Mouse (Mus musculus) gonadal fat pad, adult 2 months (tissue): ENCODE data around the gene Brd3. TPM values are rescaled to one million over a fixed set of nuclear protein-coding genes. Genes with fewer than 3 reads are reported as not detected.

Source experiments
- DNase-seq: peaks from one replicate; pipeline ENCODE4 v3.0.0-alpha.2; 2012; ENCODE audit warnings: low read depth
- polyA plus RNA-seq: library from polyadenylated mRNA; depleted of rRNA; stranded (reverse); fragments of >200 nt; gene quantifications from 2 replicates; pipeline ENCODE4 v1.2.3, GENCODE M21; 2012; rRNA removed

The Brd3 gene
- polyA plus RNA-seq, 1 experiment, result 20.0 TPM

DNA sequence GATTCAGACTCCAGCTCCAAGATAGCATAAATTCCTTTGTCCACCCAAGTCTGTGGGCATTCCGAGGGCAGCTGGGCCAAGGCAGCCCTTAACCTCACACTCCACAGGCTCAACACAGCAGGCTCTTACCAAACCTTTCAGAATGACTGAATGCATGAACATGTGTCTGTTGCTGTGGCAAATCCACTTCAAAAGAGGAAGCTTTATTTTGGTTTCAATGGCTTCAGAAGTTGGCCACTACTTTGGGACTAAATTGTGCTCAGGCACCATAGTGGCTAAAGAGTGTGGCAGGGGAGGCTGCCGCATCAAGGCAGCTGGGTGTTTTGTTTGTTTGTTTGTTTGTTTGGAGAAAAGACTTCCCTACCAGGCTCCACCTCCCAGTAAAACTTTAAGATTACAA is 107.4 kb downstream of the Brd3 start:
- no peak for DNase-seq

DNA sequence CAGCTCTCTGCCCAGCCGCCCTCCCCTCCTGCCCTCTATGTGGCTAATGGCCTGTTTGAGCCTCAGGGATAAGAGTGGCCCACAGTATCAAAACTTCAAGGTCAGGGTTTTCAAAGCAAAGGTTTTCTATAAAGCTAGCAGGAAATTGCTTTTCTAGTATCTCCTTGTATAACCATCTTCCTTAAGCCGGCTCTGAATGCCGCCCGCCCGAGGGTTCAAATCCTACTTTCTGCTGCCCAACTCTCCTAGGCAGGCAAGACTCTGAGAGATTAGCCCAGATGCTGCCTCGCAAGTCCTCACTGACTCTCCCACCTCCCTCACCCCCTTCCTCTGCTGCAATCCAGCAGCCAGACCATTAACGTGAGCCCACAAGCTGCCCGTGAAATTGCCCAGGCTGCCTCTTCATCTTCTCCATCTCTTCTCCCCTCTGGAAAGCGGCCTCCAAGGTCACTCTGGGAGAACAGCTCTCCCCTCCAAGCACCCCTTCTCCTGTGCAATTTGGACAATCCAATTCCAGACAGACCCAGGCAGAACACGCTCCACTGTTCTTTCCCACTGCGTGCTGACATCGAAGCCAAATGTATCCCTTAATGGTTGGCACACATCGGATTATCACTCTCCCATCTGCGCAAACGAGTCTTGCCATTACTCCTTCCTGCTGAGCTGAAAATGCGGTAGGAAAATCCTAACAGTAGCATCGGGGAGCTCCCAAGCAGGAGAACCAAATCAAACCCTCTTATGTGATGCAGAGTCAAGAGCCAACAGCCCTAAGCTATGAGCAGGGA is 110.6 kb downstream of the Brd3 start:
- no peak for DNase-seq

Other genes with a start within 250 kb of the Brd3 start
- gene Vav2, start 80.6 kb downstream of the Brd3 start, polyA plus RNA-seq, result 32.0 and 37.5 TPM in 2 replicates
- gene Brd3os, start 65.3 kb downstream of the Brd3 start, polyA plus RNA-seq, result 12.4 and 15.2 TPM in 2 replicates
- gene Wdr5, start 7.5 kb upstream of the Brd3 start, polyA plus RNA-seq, result 22.5 and 23.1 TPM in 2 replicates
- 80.6 and 82.3 TPM in 2 replicates for gene Rxra, start 168.8 kb upstream of the Brd3 start, polyA plus RNA-seq